Mouse (Mus musculus) liver, adult 2 months (tissue): ENCODE measurements around the gene Osbpl10.

Experiments
- CTCF ChIP-seq: fragments of 200-500 bp; IDR thresholded peaks from 2 replicates; pipeline ENCODE4 v1.5.1; 2011; ENCODE audit warnings: low read depth, low read length, control low read depth
- POLR2A ChIP-seq: fragments of 200-500 bp; IDR thresholded peaks from 2 replicates; pipeline ENCODE4 v1.6.1; 2011; ENCODE audit warnings: low read length, control low read depth; ENCODE audit not compliant: insufficient read depth; ENCODE audit errors: extremely low read depth

GRCm38 (mm10) chr9:115034788-115035187 is 56.4 kb downstream of the Osbpl10 start:
- TF ChIP-seq CTCF (no peak), POLR2A (no peak)
